Mouse (Mus musculus) heart, embryonic 13.5 days (tissue): ENCODE measurements at regions not wholly inside any gene's neighbourhood (a gene's known extent, or its start where the extent isn't known, plus 50 kb on each side); places are given as distances from the start of the nearest gene placed in this dataset.

Experiments used
- ATAC-seq: fragments of 200-750 bp; cut with Nextera tagmentation; 2 replicates; pipeline ENCODE4 v1.8.0; 2017; ENCODE audit warnings: moderate TSS enrichment; ENCODE audit not compliant: insufficient number of reproducible peaks, low FRiP score, low TSS enrichment; ENCODE audit errors: extremely low read depth
- H3K27ac ChIP-seq: fragments of 300-500 bp; sonication (generic); replicated peaks from 2 replicates; pipeline ENCODE4 v1.5.1; 2015; ENCODE audit warnings: moderate library complexity, mild to moderate bottlenecking, inconsistent platforms
- H3K27me3 ChIP-seq: fragments of 300-500 bp; sonication (generic); replicated peaks from 2 replicates; pipeline ENCODE4 v1.6.1; 2015; ENCODE audit warnings: mild to moderate bottlenecking, inconsistent platforms
- H3K36me3 ChIP-seq: fragments of 300-500 bp; sonication (generic); 2 replicates; pipeline ENCODE4 v1.6.1; 2015; ENCODE audit warnings: mild to moderate bottlenecking, inconsistent platforms
- H3K4me1 ChIP-seq: fragments of 300-500 bp; sonication (generic); 2 replicates; pipeline ENCODE4 v1.6.1; 2015; ENCODE audit warnings: inconsistent platforms
- H3K4me2 ChIP-seq: fragments of 300-500 bp; sonication (generic); 2 replicates; pipeline ENCODE4 v1.6.1; 2015; ENCODE audit warnings: inconsistent platforms, mild to moderate bottlenecking, moderate library complexity
- H3K4me3 ChIP-seq: fragments of 300-500 bp; sonication (generic); 2 replicates; pipeline ENCODE4 v1.5.1; 2015; ENCODE audit warnings: moderate library complexity, mild to moderate bottlenecking, inconsistent platforms
- H3K9ac ChIP-seq: fragments of 300-500 bp; sonication (generic); 2 replicates; pipeline ENCODE4 v1.6.1; 2015; ENCODE audit warnings: inconsistent platforms, mild to moderate bottlenecking, moderate library complexity
- H3K9me3 ChIP-seq: fragments of 300-500 bp; sonication (generic); 2 replicates; pipeline ENCODE4 v1.6.1; 2016; ENCODE audit warnings: inconsistent platforms
- WGBS: fragments of 180-500 bp; shearing (Covaris S2); methylation state at CpG from one replicate; pipeline ENCODE4 v1.1.7; 2015; ENCODE audit warnings: mixed read lengths; 5-methylcytosine and 5-hydroxymethylcytosine counted together

- Histone ChIP-seq H3K27ac (no peak overlapping the region), H3K9ac (no peak overlapping the region), H3K27me3 (no peaks in the 10 kb centered on the region), H3K36me3 (no peaks in the 10 kb centered on the region), H3K4me1 (no peaks in the 10 kb centered on the region), H3K4me2 (no peak overlapping the region), H3K4me3 (no peak overlapping the region), H3K9me3 (no peaks in the 10 kb centered on the region)
- no peak for ATAC-seq
- 75% methylated on average over 1 of the region's 1 CpGs for WGBS
Measured at GRCm38 (mm10) chr12:12490173-12490572, 228.2 kb downstream of the Fam49a start.

GRCm38 (mm10) chr12:12488090-12488489 lies 226.2 kb downstream of the Fam49a start:
- 75% methylated on average over 1 of the region's 1 CpGs for WGBS
- no peak for ATAC-seq

GRCm38 (mm10) chr12:12486656-12487356 lies 224.9 kb downstream of the Fam49a start:
- no peaks in the 10 kb centered on the region for H3K27me3 ChIP-seq
- WGBS = 69% methylated on average over 1 of the region's 1 CpGs
- H3K9ac ChIP-seq = no peak overlapping the region
- no peak overlapping the region for H3K4me3 ChIP-seq
- no peaks in the 10 kb centered on the region for H3K36me3 ChIP-seq
- H3K4me1 ChIP-seq = 0 out of 2 replicates have a peak, but pooled peaks cover 5% of the 10 kb centered on the region
- ATAC-seq = no peak
- H3K27ac ChIP-seq = no peak overlapping the region
- H3K9me3 ChIP-seq = no peaks in the 10 kb centered on the region
- H3K4me2 ChIP-seq = no peak overlapping the region

More at GRCm38 (mm10) chr12:12488090-12488489, 226.2 kb downstream of the Fam49a start:
- H3K27ac ChIP-seq = no peak overlapping the region
- H3K9me3 ChIP-seq = no peaks in the 10 kb centered on the region
- H3K27me3 ChIP-seq = no peaks in the 10 kb centered on the region
- no peaks in the 10 kb centered on the region for H3K36me3 ChIP-seq
- no peak overlapping the region for H3K9ac ChIP-seq
- no peak overlapping the region for H3K4me3 ChIP-seq
- H3K4me1 ChIP-seq = no peaks in the 10 kb centered on the region
- no peak overlapping the region for H3K4me2 ChIP-seq

- Histone ChIP-seq H3K4me3 (no peak overlapping the region), H3K36me3 (no peaks in the 10 kb centered on the region), H3K9ac (no peak overlapping the region), H3K4me2 (no peak overlapping the region), H3K27me3 (no peaks in the 10 kb centered on the region), H3K4me1 (0 out of 2 replicates have a peak, but pooled peaks cover 5% of the 10 kb centered on the region), H3K27ac (no peak overlapping the region), H3K9me3 (no peaks in the 10 kb centered on the region)
- no peak for ATAC-seq
- WGBS = 86% methylated on average over 9 of the region's 9 CpGs
Measured at GRCm38 (mm10) chr12:12484921-12485680, 223.2 kb downstream of the Fam49a start.

GRCm38 (mm10) chr12:12480451-12480850 lies 218.5 kb downstream of the Fam49a start:
- H3K9ac ChIP-seq = no peak overlapping the region
- H3K36me3 ChIP-seq = no peaks in the 10 kb centered on the region
- H3K27me3 ChIP-seq = no peaks in the 10 kb centered on the region
- H3K4me2 ChIP-seq = no peak overlapping the region
- no peaks in the 10 kb centered on the region for H3K9me3 ChIP-seq
- 0 out of 2 replicates have a peak, but pooled peaks cover 5% of the 10 kb centered on the region for H3K4me1 ChIP-seq
- no peak overlapping the region for H3K27ac ChIP-seq
- 79% methylated on average over 2 of the region's 2 CpGs for WGBS
- no peak overlapping the region for H3K4me3 ChIP-seq
- no peak for ATAC-seq

GRCm38 (mm10) chr12:12452086-12452485 lies 190.1 kb downstream of the Fam49a start:
- 20% methylated on average over 2 of the region's 2 CpGs for WGBS
- no peak overlapping the region for H3K27ac ChIP-seq
- ATAC-seq = no peak
- H3K9ac ChIP-seq = no peak overlapping the region
- H3K27me3 ChIP-seq = no peaks in the 10 kb centered on the region
- H3K4me1 ChIP-seq = peaks cover 8% of the 10 kb centered on the region
- H3K9me3 ChIP-seq = no peaks in the 10 kb centered on the region
- no peak overlapping the region for H3K4me2 ChIP-seq
- H3K4me3 ChIP-seq = no peak overlapping the region
- H3K36me3 ChIP-seq = no peaks in the 10 kb centered on the region

- no peaks in the 10 kb centered on the region for H3K36me3 ChIP-seq
- ATAC-seq = no peak
Measured at GRCm38 (mm10) chr12:12446768-12447167, 184.8 kb downstream of the Fam49a start.

GRCm38 (mm10) chr12:12446281-12446680 lies 184.3 kb downstream of the Fam49a start:
- no peak overlapping the region for H3K27ac ChIP-seq
- H3K4me3 ChIP-seq = no peak overlapping the region
- no peak overlapping the region for H3K4me2 ChIP-seq
- H3K9ac ChIP-seq = no peak overlapping the region
- H3K27me3 ChIP-seq = no peaks in the 10 kb centered on the region
- peaks cover 5% of the 10 kb centered on the region; the same call in 1 of the 2 replicates for H3K4me1 ChIP-seq
- H3K36me3 ChIP-seq = no peaks in the 10 kb centered on the region
- no peaks in the 10 kb centered on the region for H3K9me3 ChIP-seq
- WGBS = 91% methylated on average over 3 of the region's 3 CpGs
- ATAC-seq = no peak

More at GRCm38 (mm10) chr12:12446768-12447167, 184.8 kb downstream of the Fam49a start:
- Histone ChIP-seq H3K27ac (no peak overlapping the region), H3K9me3 (no peaks in the 10 kb centered on the region), H3K4me3 (no peak overlapping the region), H3K4me1 (peaks cover 3% of the 10 kb centered on the region; the same call in 1 of the 2 replicates), H3K9ac (no peak overlapping the region), H3K27me3 (no peaks in the 10 kb centered on the region), H3K4me2 (no peak overlapping the region)
- 77% methylated on average over 2 of the region's 2 CpGs for WGBS

GRCm38 (mm10) chr12:12442872-12443271 lies 180.9 kb downstream of the Fam49a start:
- WGBS = 79% methylated on average over 4 of the region's 4 CpGs
- ATAC-seq = no peak
- Histone ChIP-seq H3K4me1 (peaks cover 10% of the 10 kb centered on the region; the same call in 1 of the 2 replicates), H3K9me3 (no peaks in the 10 kb centered on the region), H3K4me2 (no peak overlapping the region), H3K4me3 (no peak overlapping the region), H3K27ac (no peak overlapping the region), H3K27me3 (no peaks in the 10 kb centered on the region), H3K36me3 (no peaks in the 10 kb centered on the region), H3K9ac (no peak overlapping the region)

GRCm38 (mm10) chr12:12436379-12436778 lies 174.4 kb downstream of the Fam49a start:
- Histone ChIP-seq H3K4me2 (no peak overlapping the region), H3K27me3 (no peaks in the 10 kb centered on the region), H3K4me1 (peaks cover 6% of the 10 kb centered on the region; the same call in 1 of the 2 replicates), H3K4me3 (no peak overlapping the region), H3K9ac (no peak overlapping the region), H3K27ac (no peak overlapping the region), H3K36me3 (no peaks in the 10 kb centered on the region), H3K9me3 (no peaks in the 10 kb centered on the region)
- ATAC-seq = no peak
- 88% methylated on average over 1 of the region's 1 CpGs for WGBS

GRCm38 (mm10) chr12:12432597-12432996 lies 170.7 kb downstream of the Fam49a start:
- H3K4me1 ChIP-seq = no peaks in the 10 kb centered on the region
- no peak overlapping the region for H3K4me2 ChIP-seq
- WGBS = 58% methylated on average over 1 of the region's 1 CpGs
- H3K9me3 ChIP-seq = no peaks in the 10 kb centered on the region
- H3K36me3 ChIP-seq = no peaks in the 10 kb centered on the region
- no peak overlapping the region for H3K9ac ChIP-seq
- no peak overlapping the region for H3K4me3 ChIP-seq
- no peak for ATAC-seq
- H3K27me3 ChIP-seq = no peaks in the 10 kb centered on the region
- no peak overlapping the region for H3K27ac ChIP-seq
